Mouse (Mus musculus) CD4-positive naive resting alpha-beta T cell, adult 57 days (primary cell): ENCODE measurements around the gene Htr6. TPM values are rescaled to one million over a fixed set of nuclear protein-coding genes. Genes with fewer than 3 reads are reported as not detected.

Source experiments
- total RNA-seq: library from RNA; stranded (reverse); gene quantifications from one replicate; pipeline ENCODE4 v1.2.4, GENCODE M21; 2023

Htr6 gene
- not detected for total RNA-seq

GRCm38 (mm10) chr4:139075041-139075711 is at the start of gene Htr6:
TSS of gene Htr6 (minus strand) at chr4:139075570.

GRCm38 (mm10) chr4:139092356-139093195 is 17.2 kb upstream of the Htr6 start, which contains the start of gene Nbl1:
TSS of gene Nbl1 (minus strand) at chr4:139092993.

Other genes starting within 250 kb of the Htr6 start
- gene Pla2g5, start 212.1 kb downstream of the Htr6 start, total RNA-seq, result 1.8 TPM
- not detected for gene Gm13030, start 201.6 kb downstream of the Htr6 start, total RNA-seq
- 0.80 TPM for gene Pla2g2e, start 197.6 kb downstream of the Htr6 start, total RNA-seq
- gene Otud3, start 161.6 kb downstream of the Htr6 start, total RNA-seq, result 9.5 TPM
- gene Rnf186, start 108.5 kb downstream of the Htr6 start, total RNA-seq, result not detected
- 38.1 TPM for gene Tmco4, start 102.7 kb downstream of the Htr6 start, total RNA-seq
- gene Nbl1, start 17.4 kb upstream of the Htr6 start, total RNA-seq, result 3.2 TPM
- 105 TPM for gene Minos1, start 55.5 kb upstream of the Htr6 start, total RNA-seq
- 377 TPM for gene Capzb, start 117.3 kb upstream of the Htr6 start, total RNA-seq
- gene Pqlc2, start 235.1 kb upstream of the Htr6 start, total RNA-seq, result 8.3 TPM
- 15.3 TPM for gene Akr7a5, start 235.2 kb upstream of the Htr6 start, total RNA-seq